Mouse (Mus musculus): Measurements from ENCODE around the gene Fam120a.

Fam120a gene

DNA sequence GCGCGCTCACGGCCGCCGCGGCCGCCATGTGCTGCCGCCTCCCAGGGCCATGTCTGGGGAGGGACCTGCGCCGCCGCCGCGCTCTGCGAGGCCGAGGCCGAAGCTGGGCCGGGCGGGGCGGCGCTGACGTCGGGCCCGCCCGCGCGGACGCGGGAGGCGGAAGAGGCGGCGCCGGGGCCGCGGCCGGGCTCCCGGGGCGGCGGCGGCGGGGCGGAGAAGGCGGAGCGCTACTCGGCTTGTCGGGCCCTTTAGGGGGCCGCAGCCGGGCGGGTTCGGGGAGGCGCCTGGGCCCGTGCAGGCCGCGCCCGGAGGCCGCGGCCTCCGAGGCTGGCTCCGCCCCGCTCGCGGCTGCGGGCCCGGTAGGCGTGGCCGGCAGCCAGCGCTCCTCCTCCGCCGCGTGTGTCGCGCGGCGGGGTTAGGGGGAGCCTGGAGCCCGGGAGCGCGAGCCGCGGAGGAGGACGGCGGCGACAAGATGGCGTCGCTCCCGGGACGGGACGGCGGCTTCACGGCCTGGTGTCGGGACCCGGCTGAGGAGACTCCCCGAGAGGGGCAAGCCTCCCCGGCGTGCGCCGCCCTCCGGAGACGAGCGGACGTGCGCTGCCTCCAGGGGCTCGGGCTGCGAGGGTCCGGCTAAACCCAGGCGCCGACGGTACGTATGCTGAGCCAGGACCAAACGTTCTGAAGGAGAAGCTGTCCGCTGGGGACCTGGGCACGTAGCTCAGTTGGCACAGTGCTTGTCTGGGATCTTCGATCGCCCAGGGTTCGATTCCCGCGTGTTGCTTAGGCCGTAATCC, at the start of gene Fam120a:
Gene Fam120a (minus strand): TSS at position 62 of the 794 bp plus-strand sequence.
- DNase-seq (ENCODE audit: low spot score), result peak; percentile 84

DNA sequence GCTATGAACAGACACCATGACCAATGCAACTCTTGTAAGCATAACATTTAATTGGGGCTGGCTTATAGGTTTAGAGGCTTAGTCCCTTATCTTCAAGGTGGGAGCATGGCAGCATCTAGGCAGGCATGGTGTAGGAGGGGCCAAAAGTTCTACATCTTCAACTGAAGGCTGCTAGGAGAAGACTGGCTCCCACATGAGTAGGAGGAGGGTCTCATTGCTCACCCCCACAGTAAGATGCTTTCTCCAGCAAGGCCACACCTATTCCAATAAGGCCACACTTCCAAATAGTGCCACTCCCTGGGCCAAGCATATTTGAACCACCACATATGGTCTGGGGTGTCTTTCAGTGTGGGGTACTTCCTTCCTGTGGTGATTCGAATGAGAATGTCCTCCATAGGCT, 49.6 kb upstream of the Fam120a start:
- DNase-seq (ENCODE audit: low spot score), result no peak

DNA sequence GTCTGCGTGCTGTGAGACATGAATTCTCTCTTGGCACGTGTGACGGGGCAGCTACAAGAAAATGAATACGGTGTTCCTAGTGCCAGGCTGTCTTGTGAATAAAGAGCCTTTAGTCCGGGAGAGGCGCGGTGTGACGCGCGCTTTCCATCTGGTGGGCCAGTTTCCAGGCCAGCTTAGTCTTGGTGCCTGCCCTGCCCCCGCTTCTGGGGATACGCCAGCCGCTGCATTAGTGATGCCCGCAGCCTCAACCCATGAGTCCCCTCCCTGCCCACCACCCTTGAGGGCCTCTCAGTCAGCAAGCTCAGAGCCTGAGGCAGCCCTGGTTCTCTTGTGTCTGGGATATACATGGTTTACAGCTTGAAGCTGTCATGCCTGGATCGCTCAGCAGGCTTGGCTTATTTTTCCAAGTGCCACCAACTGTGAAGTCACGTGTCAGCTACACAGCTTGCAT, 48.5 kb upstream of the Fam120a start:
- peak; percentile 64 for DNase-seq (ENCODE audit: low spot score)

DNA sequence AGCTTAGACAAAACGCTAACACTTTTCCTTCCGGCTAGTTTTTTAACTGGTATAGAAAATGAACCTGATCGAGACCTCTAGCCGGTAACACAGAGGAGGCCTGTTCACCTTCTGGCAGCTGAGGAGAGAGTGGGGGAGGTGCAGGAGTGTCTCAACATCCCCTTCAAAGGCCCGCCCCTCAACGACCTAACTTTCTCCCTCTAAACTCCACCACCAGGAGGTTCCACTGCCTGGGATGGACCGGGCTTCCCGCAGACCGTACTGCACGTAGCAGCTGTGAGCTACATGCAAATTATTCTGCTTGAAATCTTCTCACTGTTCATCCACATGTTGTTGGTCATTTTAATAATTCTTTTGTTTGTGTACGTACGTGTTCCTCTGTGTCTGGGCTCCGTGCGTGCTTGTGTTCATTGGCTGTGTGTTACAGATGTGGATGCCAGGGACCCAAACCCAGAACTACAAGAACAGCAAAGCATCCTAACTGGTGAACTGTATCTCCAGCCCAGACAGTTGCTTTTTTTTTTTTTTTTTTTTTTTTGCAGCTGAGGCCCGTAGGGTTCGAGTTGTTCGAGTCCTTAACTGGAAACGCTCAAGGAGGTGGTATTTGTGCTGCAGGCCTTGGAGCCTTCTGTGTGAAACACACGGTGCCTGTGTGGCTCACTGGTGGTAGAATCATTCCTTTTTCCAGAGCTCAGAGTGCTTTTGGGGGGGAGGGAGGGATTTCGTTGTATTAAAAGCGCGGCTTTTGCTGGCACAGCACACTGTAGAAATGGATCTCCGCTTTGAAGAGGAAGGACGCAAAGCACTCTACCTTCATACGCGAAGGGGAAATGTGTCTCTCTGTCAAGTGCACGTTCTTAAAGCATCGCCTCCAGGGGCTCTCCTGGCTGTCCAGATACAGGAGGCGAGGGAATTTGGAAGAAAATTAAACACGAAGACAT, 47.8 kb upstream of the Fam120a start:
- peak; percentile 73 for DNase-seq (ENCODE audit: low spot score)

DNA sequence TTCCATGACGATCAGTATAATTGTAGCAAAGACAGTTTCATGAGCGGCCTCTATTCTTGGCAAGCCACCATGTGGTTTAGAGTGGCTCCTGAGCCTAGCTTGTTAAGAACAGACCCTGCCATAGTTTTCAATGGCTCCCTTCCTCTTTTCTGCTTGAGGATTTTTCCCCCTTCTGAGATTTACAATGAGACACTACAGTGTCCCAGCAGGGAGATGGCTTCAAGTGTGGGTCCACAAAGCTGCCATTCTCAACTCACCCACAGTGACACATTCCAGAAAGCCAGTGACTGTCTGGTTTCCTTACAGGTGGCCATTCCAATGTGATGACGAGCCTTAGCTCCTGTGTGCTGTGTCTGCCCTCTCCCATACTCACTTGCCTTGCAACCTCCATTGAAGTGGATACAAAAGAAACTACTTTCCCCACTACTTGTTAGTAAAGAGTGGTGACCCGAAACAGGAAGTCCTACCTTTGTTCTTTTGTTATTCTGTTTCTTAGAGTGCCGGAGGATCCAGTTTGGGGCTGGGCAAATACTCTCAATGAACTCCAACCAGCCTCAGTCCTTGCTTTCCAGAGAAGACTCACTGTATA, 45.5 kb upstream of the Fam120a start:
- no peak for DNase-seq (ENCODE audit: low spot score)

DNA sequence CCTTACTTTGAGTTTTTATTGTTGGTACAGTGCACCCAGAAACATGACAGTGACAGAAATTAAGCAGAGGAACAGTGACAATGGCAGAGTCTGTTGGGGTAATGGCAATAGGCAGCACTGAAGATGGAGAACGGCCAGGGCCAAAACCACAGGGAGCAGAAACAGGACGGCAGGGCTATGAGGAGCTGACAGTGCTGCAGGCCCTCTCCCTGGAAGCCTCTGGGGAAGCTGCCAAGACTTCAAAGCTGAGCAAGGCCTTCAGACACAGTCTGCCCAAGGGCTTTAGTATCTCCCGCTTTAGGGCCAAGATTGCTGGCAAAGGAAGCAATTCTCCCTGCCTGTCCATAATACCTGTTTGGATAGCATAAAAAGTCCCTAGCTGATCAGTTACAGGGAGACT, 33.9 kb upstream of the Fam120a start:
- DNase-seq (ENCODE audit: low spot score), result no peak

DNA sequence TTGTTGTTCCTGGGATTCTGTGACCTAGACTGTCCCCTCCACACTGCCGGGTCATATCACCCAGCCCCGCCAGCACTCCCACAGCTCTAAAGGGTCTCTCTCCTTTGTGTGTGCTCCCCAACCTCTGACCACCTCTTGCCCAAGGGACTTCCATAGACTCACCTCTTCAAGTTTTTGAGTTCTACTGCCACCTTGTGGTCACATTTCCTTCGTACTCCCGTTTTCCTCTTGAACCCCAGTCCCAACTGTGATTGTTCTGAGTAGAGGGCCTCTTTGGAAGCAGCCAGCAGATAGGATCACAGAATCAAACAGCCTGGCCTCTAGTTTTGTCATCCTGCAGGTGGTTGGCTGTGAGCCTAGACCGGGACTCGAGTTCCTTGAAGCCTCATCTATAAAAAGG, 30.8 kb upstream of the Fam120a start:
- peak; percentile 89 for DNase-seq (ENCODE audit: low spot score)

DNA sequence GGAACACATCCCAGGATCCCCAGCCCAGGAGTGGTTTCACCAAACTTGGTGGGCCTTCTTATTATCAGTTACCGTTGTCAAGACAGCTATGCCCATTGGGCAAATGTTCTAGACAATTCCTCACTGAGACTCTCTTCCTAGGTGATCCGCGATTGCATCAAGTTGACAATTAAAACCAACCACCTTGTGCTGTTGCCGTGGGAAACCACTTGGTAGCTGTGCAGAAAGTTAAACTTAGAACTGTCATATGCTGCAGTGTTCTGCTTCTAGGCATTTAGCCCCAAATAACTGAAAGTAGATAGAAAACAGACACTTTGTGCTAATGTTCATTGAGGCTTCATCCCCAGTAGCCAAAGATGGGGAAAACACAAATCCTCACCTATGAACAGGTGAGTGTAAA, 28.9 kb upstream of the Fam120a start:
- no peak for DNase-seq (ENCODE audit: low spot score)

DNA sequence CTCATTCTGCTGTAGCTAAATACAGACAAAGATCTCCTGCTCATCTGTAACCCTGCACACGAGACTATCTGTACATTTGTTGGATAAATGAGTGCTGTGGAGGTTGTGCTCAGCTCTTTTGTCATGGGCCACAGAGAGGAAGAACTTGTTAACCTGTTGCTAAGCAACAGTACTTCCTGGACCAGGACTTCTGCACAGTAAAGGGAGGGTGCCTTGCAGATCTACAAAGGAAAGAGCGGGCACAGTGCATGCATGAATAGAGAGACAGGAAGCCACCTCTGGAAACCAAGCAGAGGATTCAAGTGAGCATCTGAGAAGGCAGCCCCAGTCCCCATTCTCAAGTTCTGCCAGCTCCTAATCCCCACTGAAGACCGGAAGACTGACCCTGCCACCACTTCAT, 27.1 kb upstream of the Fam120a start:
- peak; percentile 64 for DNase-seq (ENCODE audit: low spot score)

DNA sequence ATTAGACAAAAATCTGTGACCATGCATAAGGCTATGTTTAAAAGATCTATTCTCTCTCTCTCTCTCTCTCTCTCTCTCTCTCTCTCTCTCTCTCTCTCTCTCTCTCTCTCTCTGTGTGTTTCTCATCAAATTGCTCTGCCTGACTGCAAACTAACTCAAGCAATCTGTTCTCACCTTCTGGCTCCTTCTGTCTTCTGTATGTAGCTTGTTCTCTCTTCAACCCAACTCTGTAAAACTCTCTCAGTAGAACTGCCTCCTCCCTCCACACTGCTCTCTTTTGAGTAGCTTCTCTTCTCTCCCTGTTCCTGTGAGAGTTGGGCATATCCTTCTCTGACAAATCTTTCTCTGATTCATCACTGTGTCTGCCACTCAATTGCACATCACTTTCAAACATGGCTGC, 25.1 kb upstream of the Fam120a start:
- DNase-seq (ENCODE audit: low spot score), result no peak

DNA sequence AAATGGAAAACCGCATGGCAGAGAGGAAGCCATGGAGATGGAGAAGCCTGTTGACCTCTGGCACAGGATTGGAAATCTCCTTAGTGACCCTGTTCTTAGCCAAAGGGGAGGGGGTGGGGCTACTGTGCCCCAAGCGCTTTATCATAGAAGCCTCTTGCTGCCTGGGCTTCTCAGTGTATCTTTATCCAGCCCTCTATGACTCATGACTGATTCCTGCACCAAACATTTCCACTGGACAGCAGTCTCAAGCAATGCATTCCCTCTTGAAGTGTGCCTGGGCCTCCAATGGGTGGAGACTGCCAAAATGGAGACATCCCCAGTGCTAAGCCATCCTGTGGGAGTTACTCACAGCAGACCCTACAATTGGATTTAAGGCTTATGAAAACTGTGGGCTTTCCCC, 22.3 kb upstream of the Fam120a start:
- no peak for DNase-seq (ENCODE audit: low spot score)

DNA sequence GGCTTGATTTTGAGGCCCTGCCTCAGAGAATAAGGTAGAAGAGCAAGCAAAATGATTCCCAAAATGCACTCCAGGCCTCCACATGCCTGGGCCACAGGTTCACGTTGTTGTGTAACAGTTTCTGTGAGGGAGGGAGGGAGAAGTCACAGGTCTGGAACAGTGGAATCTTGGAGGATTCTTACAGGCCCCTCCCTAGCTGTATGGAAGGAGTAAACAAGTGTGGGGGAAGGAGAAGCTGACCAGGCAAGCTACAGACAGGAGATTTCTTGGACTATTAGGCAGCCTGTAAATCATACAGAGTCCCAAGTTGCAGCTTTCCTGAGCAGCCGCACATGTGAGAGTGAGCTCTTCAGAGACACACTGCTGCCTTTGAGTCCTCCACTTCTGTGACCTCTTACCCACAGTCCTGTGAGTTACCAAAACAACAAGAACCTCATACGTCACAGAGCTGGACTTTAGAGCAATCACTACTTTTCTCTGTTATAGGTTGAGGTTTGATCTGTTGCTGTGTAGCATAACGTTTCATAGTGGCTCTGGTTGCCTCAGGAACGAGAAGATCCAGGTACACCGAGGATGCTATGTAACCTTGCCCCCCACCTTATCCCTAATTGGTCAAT, 14.8 kb upstream of the Fam120a start:
- no peak for DNase-seq (ENCODE audit: low spot score)

DNA sequence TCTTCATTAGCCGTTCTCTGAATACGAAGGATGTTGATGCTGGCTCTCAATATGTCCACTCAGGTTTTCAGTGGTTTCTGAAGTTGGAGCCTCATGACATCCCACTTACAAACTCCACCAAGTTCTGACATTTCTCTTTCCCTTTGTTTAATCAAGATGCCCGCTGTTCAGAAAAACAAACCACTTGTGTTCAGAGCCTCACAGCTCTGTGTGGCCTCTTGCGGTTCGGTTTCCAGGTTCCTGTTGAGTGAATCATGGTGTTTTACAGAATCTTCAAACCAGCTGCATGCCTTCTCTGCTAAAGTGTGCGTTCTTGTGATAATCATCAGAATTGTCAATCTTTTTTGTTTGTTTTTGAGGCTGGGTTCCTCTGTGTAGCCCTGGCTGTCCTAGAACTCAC, 11.3 kb upstream of the Fam120a start:
- no peak for DNase-seq (ENCODE audit: low spot score)

DNA sequence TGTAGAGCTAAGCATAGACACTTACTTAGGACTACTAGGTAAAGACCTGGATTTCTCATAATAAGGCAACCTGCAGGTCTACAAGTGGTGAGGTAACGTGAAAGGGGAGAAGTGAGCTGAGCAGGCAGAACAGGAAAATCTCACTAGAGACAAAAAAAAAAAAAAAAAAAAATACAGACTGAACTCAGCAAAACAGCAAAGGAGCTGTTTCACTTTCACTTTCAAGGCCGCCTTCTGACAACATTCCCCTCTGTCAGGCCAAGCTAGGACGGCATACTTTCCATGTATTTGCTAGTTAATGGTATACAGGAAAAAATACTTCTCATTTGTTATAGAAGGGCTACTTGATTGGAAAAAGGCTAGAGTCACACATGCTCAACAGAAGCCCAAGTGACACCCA, 10.0 kb upstream of the Fam120a start:
- DNase-seq (ENCODE audit: low spot score), result no peak

DNA sequence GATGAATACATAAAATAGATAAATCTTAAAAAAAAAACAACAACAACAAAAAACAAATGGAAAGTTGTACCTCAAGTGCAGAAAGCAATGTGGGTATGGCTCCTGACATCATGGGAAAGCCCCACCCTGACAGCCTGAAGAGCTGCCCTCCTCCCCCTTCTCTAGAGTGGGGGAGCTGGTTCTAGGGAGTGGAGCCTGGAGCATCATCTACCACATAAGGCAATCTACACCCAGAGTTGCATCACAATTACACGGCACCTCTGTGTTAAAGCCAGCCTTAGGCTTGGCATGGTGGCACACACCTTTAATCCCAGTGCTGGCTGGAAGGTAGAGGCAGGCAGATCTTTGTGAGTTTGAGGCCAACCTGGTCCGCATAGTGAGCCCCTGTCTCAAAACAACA, 6.9 kb upstream of the Fam120a start:
- DNase-seq (ENCODE audit: low spot score), result no peak

DNA sequence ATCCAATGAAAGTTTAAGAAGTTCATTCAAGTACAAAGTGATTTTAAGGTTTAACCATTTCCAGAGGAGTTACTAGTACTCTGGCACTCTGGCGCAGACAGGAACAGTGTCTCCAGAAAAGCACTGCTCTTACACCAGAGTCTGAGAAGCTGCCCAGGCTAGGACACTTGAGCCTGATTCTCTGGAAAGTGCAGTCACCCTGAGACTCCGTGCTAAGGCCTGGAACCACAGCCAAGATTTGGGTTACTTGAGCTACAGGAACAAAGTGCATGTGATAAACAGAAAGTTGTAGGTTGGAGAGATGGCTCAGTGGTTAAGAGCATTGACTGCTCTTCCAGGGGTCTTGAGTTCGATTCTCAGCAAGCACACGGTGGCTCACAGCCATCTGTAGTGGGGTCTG, 6.4 kb upstream of the Fam120a start:
- no peak for DNase-seq (ENCODE audit: low spot score)

DNA sequence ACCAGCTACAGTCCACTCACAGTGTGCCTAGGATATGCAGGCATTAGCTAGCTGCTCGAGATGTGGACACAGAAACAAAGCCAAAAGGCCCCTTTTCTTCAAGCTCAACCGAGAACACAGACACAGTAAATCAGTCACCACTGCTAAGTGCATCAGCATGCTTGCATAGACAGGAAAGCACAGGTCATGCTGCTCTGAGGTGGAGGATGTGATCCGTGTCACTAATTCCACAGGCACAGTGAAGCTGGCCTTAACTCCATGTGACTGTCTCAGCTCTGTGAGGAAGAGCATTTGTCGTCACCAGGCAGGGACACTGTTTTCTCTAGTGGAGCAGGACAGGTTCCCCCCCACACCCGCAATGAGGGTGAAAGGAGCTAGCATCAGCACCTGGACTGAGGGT, 5.4 kb upstream of the Fam120a start:
- no peak for DNase-seq (ENCODE audit: low spot score)

DNA sequence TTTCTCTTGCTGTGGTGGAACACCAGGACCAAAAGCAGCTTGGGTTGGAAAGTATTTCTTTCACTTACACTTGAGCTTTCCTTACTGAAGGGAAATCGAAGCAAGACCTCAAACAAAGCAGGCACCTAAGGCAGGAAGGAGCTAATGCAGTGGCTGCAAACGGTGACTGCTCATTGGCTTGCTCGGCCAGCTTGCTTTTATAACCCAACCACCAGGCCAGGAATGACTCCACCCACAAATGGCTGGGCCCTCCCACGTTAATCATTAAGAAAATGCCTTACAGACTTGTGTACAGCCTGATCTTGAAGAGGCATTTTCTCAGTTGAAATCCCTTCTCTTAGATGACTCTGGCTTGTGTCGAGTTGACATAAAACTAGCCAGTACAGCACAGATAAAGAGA, 3.2 kb upstream of the Fam120a start:
- DNase-seq (ENCODE audit: low spot score), result no peak

DNA sequence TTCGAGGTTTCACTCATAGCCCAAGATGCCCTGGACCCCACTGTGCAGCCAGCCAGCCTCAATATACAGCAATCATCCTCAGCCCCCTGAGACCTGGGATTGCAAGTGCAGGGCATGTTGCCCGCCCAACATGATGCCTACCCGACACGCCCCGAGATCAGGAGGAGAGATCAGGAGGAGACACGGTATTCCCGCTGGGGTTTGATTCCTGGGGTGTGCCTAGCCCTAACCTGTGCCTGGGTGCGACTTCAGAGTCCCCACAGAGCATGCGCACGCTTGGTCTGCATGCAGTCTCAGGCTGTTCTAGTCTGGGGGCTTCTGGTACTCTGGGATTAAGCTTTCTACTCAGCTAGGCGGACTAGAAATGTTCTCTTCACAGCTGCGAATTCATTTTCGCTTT, 2.7 kb upstream of the Fam120a start:
- no peak for DNase-seq (ENCODE audit: low spot score)

DNA sequence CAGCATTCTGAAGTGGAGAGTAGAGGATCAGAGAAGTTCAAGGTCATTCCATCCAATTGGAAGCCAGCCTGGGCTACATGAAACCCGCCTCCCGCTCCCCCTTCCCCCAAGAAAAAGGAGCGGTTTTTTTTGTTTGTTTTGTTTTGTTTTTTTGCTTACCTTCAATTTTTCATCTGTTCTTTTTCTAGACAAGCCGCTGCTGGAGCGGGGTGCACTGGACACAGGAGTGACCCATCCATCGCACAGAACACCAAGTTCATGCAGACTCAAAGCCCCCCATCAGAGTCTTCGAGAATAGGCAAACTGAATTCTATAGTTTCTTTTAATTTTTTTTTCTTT, 902 bp upstream of the Fam120a start:
- no peak for DNase-seq (ENCODE audit: low spot score)

DNA sequence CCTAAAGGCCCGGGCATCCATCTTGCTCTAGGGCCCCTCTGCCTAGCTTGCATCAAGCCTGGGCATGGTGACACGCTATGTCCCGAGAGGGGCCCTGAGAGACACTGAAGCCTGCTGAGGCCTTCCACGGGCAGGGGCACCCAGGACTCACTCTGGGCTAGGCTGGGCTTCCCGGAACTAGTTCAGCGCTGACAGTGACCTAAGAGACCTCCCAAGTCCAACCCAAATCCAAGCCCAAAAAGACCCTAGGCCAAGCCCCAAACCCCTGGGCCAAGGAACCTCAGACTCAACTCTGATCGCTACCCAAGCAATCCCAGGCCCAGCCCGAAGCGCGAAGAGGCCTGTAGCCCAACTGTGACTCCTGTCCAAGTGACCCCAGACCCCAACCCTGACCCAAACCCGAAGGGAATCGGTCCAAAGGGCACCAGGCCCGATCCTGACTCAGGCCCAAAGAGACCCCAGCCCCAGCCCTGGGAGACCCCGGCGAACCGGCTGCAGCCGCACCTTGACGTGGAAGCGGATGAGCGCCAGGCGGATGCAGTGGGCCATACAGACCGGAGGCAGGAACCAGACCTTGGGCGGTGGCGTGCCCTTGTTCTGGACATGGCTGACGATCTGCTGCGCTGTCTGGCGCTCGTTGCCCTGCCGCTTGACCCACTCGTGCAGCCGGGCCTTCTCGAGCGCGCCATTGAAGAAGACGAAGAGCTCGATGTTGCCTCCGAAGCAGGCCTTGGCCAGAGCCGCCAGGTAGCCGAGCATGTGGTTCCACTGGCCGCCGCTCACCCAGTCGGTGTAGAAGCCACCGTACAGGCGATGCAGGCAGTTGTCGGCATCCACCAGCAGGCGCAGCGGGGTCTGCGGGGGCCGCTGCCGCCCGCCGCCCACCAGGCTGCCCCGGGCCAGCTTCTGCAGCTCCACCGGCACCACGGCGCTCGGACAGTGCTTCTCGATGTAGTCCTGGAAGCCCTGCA, 681 bp downstream of the Fam120a start:
- peak; percentile 59 for DNase-seq (ENCODE audit: low spot score)

All from embryo, embryonic 10 days (tissue).